8 mouse cellular contexts compared by ENCODE assay signal in the genomic region with DNA sequence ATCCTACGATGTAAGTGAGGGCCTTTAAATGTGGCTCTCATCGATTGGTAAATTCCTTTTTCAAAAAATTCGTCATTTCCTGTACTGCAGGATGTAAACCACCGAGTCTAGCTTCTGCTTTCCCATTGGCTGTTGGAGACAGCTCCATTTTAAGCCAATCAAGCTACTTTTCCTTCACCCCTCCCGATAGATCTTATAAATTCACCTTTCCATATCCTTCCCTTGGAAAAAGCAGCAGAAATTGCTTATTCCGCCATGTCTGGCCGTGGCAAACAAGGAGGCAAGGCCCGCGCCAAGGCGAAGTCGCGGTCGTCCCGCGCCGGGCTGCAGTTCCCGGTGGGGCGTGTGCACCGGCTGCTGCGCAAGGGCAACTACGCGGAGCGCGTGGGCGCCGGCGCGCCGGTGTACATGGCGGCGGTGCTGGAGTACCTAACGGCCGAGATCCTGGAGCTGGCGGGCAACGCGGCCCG. TPM values are rescaled to one million over a fixed set of nuclear protein-coding genes. Genes with fewer than 3 reads are reported as not detected.
A peak's percentile ranks its signal among the peaks of the same experiment; 100 is the strongest.
DNase-seq lines count a peak whose midpoint lies in the region; ATAC-seq and TF ChIP-seq lines count a peak whose summit lies in the region.

Gene Bola1, minus strand, starts transcription at position 49 of the 470 bp plus-strand sequence.
Gene Hist2h2ab, plus strand, starts transcription at position 205 of the 470 bp plus-strand sequence.

- peak within 1 kb of the TSS; percentile 89 for H3K4me3 ChIP-seq in gastrocnemius, adult 2 months
- peak within 1 kb of the TSS; percentile 60 for H3K4me3 ChIP-seq in hindbrain, postnatal 0 days (ENCODE audit: low read length)

- WGBS in hindbrain, postnatal 0 days = under 1% methylated on average over 37 of the region's 37 CpGs

- intact Hi-C loops in gastrocnemius, adult 2 months (cut with DNase I) = loop anchor here (2.0 to 5.0 kb wide), 3 partner anchors 43 to 152 kb away; partner anchors contain the start of genes Hist2h4 and Sf3b4

- no peaks in the 10 kb centered on the region for H3K36me3 ChIP-seq in hindbrain, postnatal 0 days (ENCODE audit: insufficient read depth, low read length)

- no peaks in the 10 kb centered on the region for H3K27me3 ChIP-seq in hindbrain, postnatal 0 days (ENCODE audit: insufficient read depth, low read length)

- peak; percentile 85 for DNase-seq in gastrocnemius, adult 2 months
- DNase-seq in hindbrain, postnatal 0 days (ENCODE audit: low spot score) = peak; percentile 91
- DNase-seq in left cerebral cortex, adult 18-20 months (ENCODE audit: low spot score in 2 of 2) = peak; percentile 53 to 77
- peak; percentile 78 to 81 for DNase-seq in lung, postnatal 4 days
- DNase-seq in right cerebral cortex, adult 18-20 months = peak; percentile 82
- peak; percentile 84 for DNase-seq in urinary bladder, adult 2 months (ENCODE audit: low spot score)

- H3K27ac ChIP-seq in gastrocnemius, adult 2 months = peak within 1 kb of the TSS; percentile 97
- peak within 1 kb of the TSS; percentile 98 for H3K27ac ChIP-seq in hindbrain, postnatal 0 days

- no peak for TF ChIP-seq CTCF in gastrocnemius, adult 2 months (IDR thresholded peaks at IDR 0.05)
- TF ChIP-seq CTCF in hindbrain, postnatal 0 days (IDR thresholded peaks at IDR 0.05; ENCODE audit: low read depth) = no peak

- H3K9me3 ChIP-seq in hindbrain, postnatal 0 days (ENCODE audit: low read length) = no peaks in the 10 kb centered on the region

- peak; percentile 70 for ATAC-seq in activated CD4-positive, CD25-positive, alpha-beta regulatory T cell, adult 4 months
- ATAC-seq in common myeloid progenitor, adult 5-6 weeks (replicated peaks; ENCODE audit: low read depth, poor library complexity, severe bottlenecking) = peak; percentile 53
- ATAC-seq in hindbrain, postnatal 0 days = peak; percentile 93

- peaks cover 16% of the 10 kb centered on the region for H3K4me1 ChIP-seq in hindbrain, postnatal 0 days (ENCODE audit: insufficient read depth, low read length)

- peak within 1 kb of the TSS; percentile 79 for H3K4me2 ChIP-seq in hindbrain, postnatal 0 days (ENCODE audit: low read depth, low read length)

- peak within 1 kb of the TSS; percentile 69 for H3K9ac ChIP-seq in hindbrain, postnatal 0 days (replicated peaks; ENCODE audit: low read length)

RNA-seq across cellular contexts. Expression of gene Bola1, which starts in this region (rescaled TPM):
- polyA plus RNA-seq in activated CD4-positive, CD25-positive, alpha-beta regulatory T cell, adult 4 months (2017; shearing (Covaris generic)) = 10 to 100 TPM; 31.4 to 31.8 TPM
- total RNA-seq in common myeloid progenitor, adult 5-6 weeks (2017) = 21.6 and 38.2 TPM in 2 replicates
- 10 to 100 TPM; 24.5 to 29.3 TPM for total RNA-seq in gastrocnemius, adult 2 months (2021)
- total RNA-seq in hindbrain, postnatal 0 days (2014; rRNA removed) = 40.4 and 42.9 TPM in 2 replicates
- polyA plus RNA-seq in hindbrain, postnatal 0 days (2015; fragmentation: Nextera tagmentation; extraction: Ambion mirVana) = 62.1 and 63.0 TPM in 2 replicates
- 10 to 100 TPM; 12.3 to 16.2 TPM for total RNA-seq in left cerebral cortex, adult 18-20 months (2021)
- polyA plus RNA-seq in urinary bladder, adult 2 months (2012; rRNA removed) = 28.1 and 39.1 TPM in 2 replicates

RNA-seq across cellular contexts. Expression of gene Hist2h2ab, which starts in this region (rescaled TPM):
- 1 to 10 TPM in 1 of 2 experiments, not detected in 1; 1.3 TPM for polyA plus RNA-seq in activated CD4-positive, CD25-positive, alpha-beta regulatory T cell, adult 4 months (2017; shearing (Covaris generic))
- 81.8 and 97.7 TPM in 2 replicates for total RNA-seq in common myeloid progenitor, adult 5-6 weeks (2017)
- 1 to 10 TPM in 1 of 2 experiments, under 1 TPM in 1; 0.87 to 1.2 TPM for total RNA-seq in gastrocnemius, adult 2 months (2021)
- total RNA-seq in hindbrain, postnatal 0 days (2014; rRNA removed) = 74.8 and 161 TPM in 2 replicates
- not detected in 2 replicates for polyA plus RNA-seq in hindbrain, postnatal 0 days (2015; fragmentation: Nextera tagmentation; extraction: Ambion mirVana)
- 10 to 100 TPM; 16.5 to 17.3 TPM for total RNA-seq in left cerebral cortex, adult 18-20 months (2021)
- polyA plus RNA-seq in urinary bladder, adult 2 months (2012; rRNA removed) = 0.60 and 0.74 TPM in 2 replicates

Comparison
In these comparisons a context has a peak if more than half of its experiments do, and no peak if none do; other contexts are left out.
1. Peak in every context shown above with its lines: DNase-seq, ATAC-seq, H3K4me3 ChIP-seq and H3K27ac ChIP-seq.
2. RNA of gene Hist2h2ab (total RNA-seq): 74.8 to 161 TPM in hindbrain, postnatal 0 days, 81.8 to 97.7 TPM in common myeloid progenitor, adult 5-6 weeks and 16.5 to 17.3 TPM in left cerebral cortex, adult 18-20 months; 0.87 to 1.2 TPM in gastrocnemius, adult 2 months; every median in the first group is over 4 times any median in the second.